Mouse (Mus musculus) R1 (cell line): ENCODE data around the gene Nfib.

Source experiments
- DNase-seq: peaks from one replicate; pipeline ENCODE4 v3.0.0-alpha.2; 2018; ENCODE audit warnings: low read depth, low spot score

The Nfib gene

GRCm38 (mm10) chr4:82512743-82513425 is 192.7 kb downstream of the Nfib start:
- DNase-seq, result peak; percentile 92

GRCm38 (mm10) chr4:82512335-82512734 is 193.2 kb downstream of the Nfib start:
- DNase-seq, result peak; percentile 61

GRCm38 (mm10) chr4:82511524-82511923 is 194.0 kb downstream of the Nfib start:
- peak; percentile 67 for DNase-seq

- DNase-seq, result peak; percentile 61
Measured at GRCm38 (mm10) chr4:82511001-82511513, 194.5 kb downstream of the Nfib start.

GRCm38 (mm10) chr4:82509771-82510170 is 195.8 kb downstream of the Nfib start:
- no peak for DNase-seq

- DNase-seq, result peak; percentile 51
Measured at GRCm38 (mm10) chr4:82509166-82509767, 196.3 kb downstream of the Nfib start.

- DNase-seq, result peak; percentile 89
Measured at GRCm38 (mm10) chr4:82508281-82508687, 197.3 kb downstream of the Nfib start.

GRCm38 (mm10) chr4:82507541-82508280 is 197.8 kb downstream of the Nfib start:
- DNase-seq, result peak; percentile 51

- DNase-seq, result peak; percentile 68
Measured at GRCm38 (mm10) chr4:82506731-82507331, 198.7 kb downstream of the Nfib start.

GRCm38 (mm10) chr4:82506081-82506730 is 199.3 kb downstream of the Nfib start:
- peak; percentile 83 for DNase-seq

GRCm38 (mm10) chr4:82505121-82506031 is 200.2 kb downstream of the Nfib start:
- peak; percentile 95 for DNase-seq

GRCm38 (mm10) chr4:82504284-82505120 is 201.0 kb downstream of the Nfib start:
- peak; percentile 67 for DNase-seq

- no peak for DNase-seq
Measured at GRCm38 (mm10) chr4:82504015-82504283, 201.6 kb downstream of the Nfib start.

GRCm38 (mm10) chr4:82503274-82504014 is 202.1 kb downstream of the Nfib start:
- DNase-seq, result no peak

GRCm38 (mm10) chr4:82502611-82503010 is 202.9 kb downstream of the Nfib start:
- no peak for DNase-seq

GRCm38 (mm10) chr4:82502012-82502411 is 203.5 kb downstream of the Nfib start:
- DNase-seq, result no peak

- DNase-seq, result no peak
Measured at GRCm38 (mm10) chr4:82500578-82501098, 204.9 kb downstream of the Nfib start.

- no peak for DNase-seq
Measured at GRCm38 (mm10) chr4:82499725-82500577, 205.6 kb downstream of the Nfib start.
